Mouse (Mus musculus) forebrain, embryonic 14.5 days (tissue): ENCODE measurements around the gene Pde4dip. TPM values are rescaled to one million over a fixed set of nuclear protein-coding genes. Genes with fewer than 3 reads are reported as not detected.
A peak's percentile ranks its signal among the peaks of the same experiment; 100 is the strongest.

Source experiments
- ATAC-seq: fragments of 200-750 bp; cut with Nextera tagmentation; 2 replicates; pipeline ENCODE4 v1.8.0; 2017; ENCODE audit warnings: mild to moderate bottlenecking, moderate library complexity
- DNase-seq: peaks from one replicate; pipeline ENCODE4 v3.0.0-alpha.2; 2015; ENCODE audit warnings: low spot score
- H3K27ac ChIP-seq: fragments of 300-500 bp; sonication (generic); 2 replicates; pipeline ENCODE4 v1.5.1; 2014; ENCODE audit warnings: low read depth, mild to moderate bottlenecking, control low read depth, low read length, moderate library complexity
- H3K27me3 ChIP-seq: fragments of 300-500 bp; sonication (generic); replicated peaks from 2 replicates; pipeline ENCODE4 v1.6.1; 2014; ENCODE audit warnings: low read length, control low read depth, mixed read lengths; ENCODE audit not compliant: control insufficient read depth, insufficient read depth
- H3K36me3 ChIP-seq: fragments of 300-500 bp; sonication (generic); 2 replicates; pipeline ENCODE4 v1.6.1; 2014; ENCODE audit warnings: low read length, control low read depth; ENCODE audit not compliant: control insufficient read depth, insufficient read depth
- H3K4me1 ChIP-seq: fragments of 300-500 bp; sonication (generic); 2 replicates; pipeline ENCODE4 v1.6.1; 2014; ENCODE audit warnings: antibody characterized with exemption, low read length, control low read depth; ENCODE audit not compliant: control insufficient read depth, insufficient read depth
- H3K4me2 ChIP-seq: fragments of 300-500 bp; sonication (generic); 2 replicates; pipeline ENCODE4 v1.6.1; 2014; ENCODE audit warnings: mild to moderate bottlenecking, control low read depth, low read length
- H3K4me3 ChIP-seq: fragments of 300-500 bp; sonication (generic); 2 replicates; pipeline ENCODE4 v1.5.1; 2014; ENCODE audit warnings: low read depth, low read length, control low read depth
- H3K9ac ChIP-seq: fragments of 300-500 bp; sonication (generic); 2 replicates; pipeline ENCODE4 v1.6.1; 2014; ENCODE audit warnings: mild to moderate bottlenecking, low read length, control low read depth, moderate library complexity
- H3K9me3 ChIP-seq: fragments of 300-500 bp; sonication (generic); replicated peaks from 2 replicates; pipeline ENCODE4 v1.6.1; 2016; ENCODE audit warnings: low read length, control low read depth, mixed read lengths; ENCODE audit not compliant: control insufficient read depth
- WGBS: fragments of 180-500 bp; shearing (Covaris S2); extraction: QIAGEN DNeasy Blood & Tissue Kit; methylation state at CpG from one replicate; pipeline ENCODE4 v1.1.7; 2014; 5-methylcytosine and 5-hydroxymethylcytosine counted together
- polyA plus RNA-seq: library from polyadenylated mRNA; unstranded; fragments of >200 nt; fragmentation: Nextera tagmentation; extraction: Ambion mirVana; gene quantifications from 2 replicates; pipeline ENCODE4 v1.2.1, GENCODE M21; 2014

Pde4dip gene
- polyA plus RNA-seq, 1 experiment from 2014 or later = 50.6 TPM

DNA sequence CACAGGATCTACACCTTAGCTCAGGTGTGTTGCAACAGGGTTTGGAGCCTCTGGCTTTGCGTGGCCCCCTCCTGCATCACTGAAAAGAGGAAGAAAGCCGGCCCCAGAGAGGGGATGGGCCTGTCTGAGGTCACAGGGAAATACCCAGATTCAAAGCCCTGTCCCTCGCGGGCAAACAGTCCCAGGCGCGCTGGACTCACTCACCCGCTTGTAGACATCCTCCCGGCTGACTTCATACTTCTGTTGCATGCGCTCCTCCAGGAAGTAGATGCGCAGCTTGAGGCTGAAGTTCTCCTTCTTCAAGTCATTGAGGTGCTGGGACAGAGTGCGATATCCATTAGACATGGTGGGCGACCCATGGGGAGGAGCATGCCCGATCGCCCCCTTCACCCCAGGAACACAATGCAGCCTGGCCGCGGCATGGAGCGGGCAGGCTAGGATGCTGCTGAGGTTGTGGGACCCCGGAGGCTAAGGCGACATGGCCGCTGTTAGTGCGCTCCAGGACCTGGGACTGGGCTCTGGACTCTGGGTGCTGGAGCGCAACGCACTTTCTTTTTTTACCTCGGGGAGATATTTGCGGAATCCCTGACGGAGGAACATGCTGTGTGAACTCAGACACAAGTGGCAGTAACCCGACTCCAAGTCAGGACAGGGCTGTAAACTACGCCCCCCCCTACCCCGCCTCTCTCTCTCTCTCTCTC lies 64.3 kb downstream of the Pde4dip start:
- Histone ChIP-seq H3K4me1 (peaks cover 5% of the 10 kb centered on the region; the same call in 1 of the 2 replicates), H3K9ac (peak overlapping the region; percentile 57), H3K4me3 (peak overlapping the region; percentile 33), H3K4me2 (peak overlapping the region; percentile 70), H3K9me3 (no peaks in the 10 kb centered on the region), H3K27ac (no peak overlapping the region), H3K36me3 (no peaks in the 10 kb centered on the region), H3K27me3 (peaks cover 9% of the 10 kb centered on the region)
- no peak for ATAC-seq
- DNase-seq = no peak
- WGBS = under 1% methylated on average over 29 of the region's 29 CpGs

DNA sequence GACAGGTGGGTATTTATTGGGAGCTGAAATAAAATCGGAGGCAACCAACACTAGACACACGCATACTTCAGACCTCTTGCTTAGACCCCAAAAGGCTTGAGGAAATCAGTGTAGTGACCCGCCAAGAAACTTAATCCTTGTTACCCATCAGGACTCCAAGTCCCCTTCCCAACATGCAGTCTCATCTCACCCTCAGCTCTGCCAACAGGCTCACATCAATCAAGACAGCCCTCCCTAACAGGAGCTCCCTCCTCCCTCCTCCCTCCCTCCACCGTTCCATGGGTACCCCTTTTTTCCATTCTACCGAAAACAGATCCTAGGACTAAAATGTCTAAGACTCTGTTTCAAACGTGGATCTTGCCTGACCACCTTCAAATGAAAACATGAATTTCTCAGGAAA lies 65.1 kb downstream of the Pde4dip start:
- no peak for DNase-seq
- no peak overlapping the region; the same call in 1 of the 2 replicates for H3K4me2 ChIP-seq
- no peak for ATAC-seq
- peaks cover 5% of the 10 kb centered on the region; the same call in 1 of the 2 replicates for H3K4me1 ChIP-seq
- peaks cover 9% of the 10 kb centered on the region for H3K27me3 ChIP-seq
- no peaks in the 10 kb centered on the region for H3K36me3 ChIP-seq
- H3K9me3 ChIP-seq = no peaks in the 10 kb centered on the region
- H3K27ac ChIP-seq = no peak overlapping the region
- WGBS = 25% methylated on average over 6 of the region's 6 CpGs
- H3K4me3 ChIP-seq = no peak overlapping the region
- no peak overlapping the region for H3K9ac ChIP-seq

- Histone ChIP-seq H3K27ac (no peak overlapping the region), H3K36me3 (no peaks in the 10 kb centered on the region), H3K27me3 (peaks cover 6% of the 10 kb centered on the region; the same call in 1 of the 2 replicates), H3K4me3 (no peak overlapping the region), H3K9ac (no peak overlapping the region), H3K9me3 (no peaks in the 10 kb centered on the region), H3K4me2 (no peak overlapping the region), H3K4me1 (peaks cover 2% of the 10 kb centered on the region; the same call in 1 of the 2 replicates)
- ATAC-seq (no peak), DNase-seq (no peak)
- WGBS = 41% methylated on average over 3 of the region's 3 CpGs
Measured at GRCm38 (mm10) chr3:97819050-97819449, 69.5 kb downstream of the Pde4dip start.

GRCm38 (mm10) chr3:97818383-97818982 lies 70.0 kb downstream of the Pde4dip start:
- H3K4me2 ChIP-seq = no peak overlapping the region
- no peaks in the 10 kb centered on the region for H3K4me1 ChIP-seq
- 0 out of 2 replicates have a peak, but pooled peaks cover 4% of the 10 kb centered on the region for H3K27me3 ChIP-seq
- 71% methylated on average over 1 of the region's 1 CpGs for WGBS
- no peak overlapping the region for H3K27ac ChIP-seq
- H3K9me3 ChIP-seq = no peaks in the 10 kb centered on the region
- ATAC-seq (no peak), DNase-seq (no peak)
- no peaks in the 10 kb centered on the region for H3K36me3 ChIP-seq
- no peak overlapping the region for H3K4me3 ChIP-seq
- H3K9ac ChIP-seq = no peak overlapping the region

DNA sequence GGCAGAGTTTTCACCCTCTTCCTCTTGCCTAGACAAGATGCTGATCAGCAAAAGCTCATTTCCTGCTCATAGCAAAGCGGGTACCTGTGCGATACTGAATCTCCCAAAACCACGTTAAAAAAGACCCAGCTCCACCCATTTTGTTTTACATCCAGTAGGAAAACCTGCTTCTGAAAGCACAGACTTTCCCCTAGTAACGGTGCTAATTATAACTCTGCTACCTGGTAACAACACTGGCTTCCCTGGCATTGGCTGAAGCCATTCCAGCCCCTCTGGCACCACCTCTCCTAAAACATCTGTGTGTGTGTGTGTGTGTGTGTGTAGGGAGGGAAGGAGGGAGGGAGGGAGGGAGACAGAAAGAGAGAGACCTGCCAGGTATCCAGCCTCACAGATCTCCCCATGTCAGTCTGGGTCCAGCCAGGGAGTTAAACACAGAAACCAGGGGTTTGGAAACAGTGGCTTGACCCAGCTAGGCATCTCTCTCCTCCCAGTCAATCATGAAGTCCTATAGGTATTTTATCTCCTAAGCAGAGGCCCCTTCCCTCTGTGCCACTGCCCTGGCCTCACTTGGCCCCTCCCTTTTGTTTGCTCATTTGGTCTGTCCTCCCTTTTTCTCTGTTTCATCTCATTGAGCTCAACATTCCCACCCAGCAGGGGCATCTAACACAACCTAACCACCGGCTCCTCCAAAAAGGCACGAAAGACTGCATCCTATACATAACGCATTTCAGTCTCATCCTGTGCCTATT lies 76.7 kb downstream of the Pde4dip start:
- 0 out of 2 replicates have a peak, but pooled peaks cover 3% of the 10 kb centered on the region for H3K4me1 ChIP-seq
- 26% methylated on average over 7 of the region's 7 CpGs for WGBS
- no peaks in the 10 kb centered on the region for H3K9me3 ChIP-seq
- H3K27me3 ChIP-seq = no peaks in the 10 kb centered on the region
- DNase-seq (peak; percentile 45), ATAC-seq (no peak; the same call in 1 of the 2 replicates)
- no peak overlapping the region for H3K4me2 ChIP-seq
- H3K4me3 ChIP-seq = no peak overlapping the region
- H3K9ac ChIP-seq = no peak overlapping the region
- no peaks in the 10 kb centered on the region for H3K36me3 ChIP-seq
- no peak overlapping the region for H3K27ac ChIP-seq

- 0 out of 2 replicates have a peak, but pooled peaks have one; percentile 34 for ATAC-seq
- no peak overlapping the region for H3K4me2 ChIP-seq
- WGBS = 19% methylated on average over 6 of the region's 6 CpGs
- H3K36me3 ChIP-seq = no peaks in the 10 kb centered on the region
- no peaks in the 10 kb centered on the region for H3K27me3 ChIP-seq
- H3K9ac ChIP-seq = no peak overlapping the region
- 0 out of 2 replicates have a peak, but pooled peaks cover 3% of the 10 kb centered on the region for H3K4me1 ChIP-seq
- no peak overlapping the region for H3K4me3 ChIP-seq
- H3K27ac ChIP-seq = no peak overlapping the region
- H3K9me3 ChIP-seq = no peaks in the 10 kb centered on the region
- DNase-seq = no peak
Measured at GRCm38 (mm10) chr3:97811158-97811557, 77.3 kb downstream of the Pde4dip start.

DNA sequence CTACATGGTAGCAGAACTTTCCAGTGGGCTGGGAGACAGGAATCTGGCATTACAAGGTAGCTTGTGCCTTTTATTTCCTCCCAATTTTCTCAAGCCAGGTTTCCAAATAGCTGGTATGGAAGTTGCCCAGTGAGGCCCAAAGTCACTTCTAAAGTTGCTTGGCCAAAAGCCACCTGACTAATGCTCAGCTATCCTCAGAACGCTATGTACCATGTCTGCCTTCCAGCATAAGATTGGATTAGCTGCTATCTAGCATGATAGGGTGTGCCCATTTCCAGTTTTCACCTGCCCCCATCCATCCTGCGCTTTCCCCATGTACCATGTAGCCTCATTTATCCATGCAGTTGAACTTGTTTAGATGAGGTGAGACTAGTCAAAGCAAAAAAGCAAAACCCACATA lies 78.2 kb downstream of the Pde4dip start:
- Histone ChIP-seq H3K4me3 (no peak overlapping the region), H3K27me3 (no peaks in the 10 kb centered on the region), H3K9me3 (no peaks in the 10 kb centered on the region), H3K27ac (no peak overlapping the region), H3K4me1 (0 out of 2 replicates have a peak, but pooled peaks cover 3% of the 10 kb centered on the region), H3K4me2 (no peak overlapping the region), H3K9ac (no peak overlapping the region), H3K36me3 (no peaks in the 10 kb centered on the region)
- ATAC-seq (no peak), DNase-seq (no peak)
- 91% methylated on average over 2 of the region's 2 CpGs for WGBS

- Histone ChIP-seq H3K27me3 (no peaks in the 10 kb centered on the region), H3K4me3 (no peak overlapping the region), H3K4me1 (0 out of 2 replicates have a peak, but pooled peaks cover 3% of the 10 kb centered on the region), H3K9ac (no peak overlapping the region), H3K9me3 (no peaks in the 10 kb centered on the region), H3K36me3 (no peaks in the 10 kb centered on the region), H3K4me2 (no peak overlapping the region), H3K27ac (no peak overlapping the region)
- no peak for DNase-seq
- 94% methylated on average over 2 of the region's 2 CpGs for WGBS
- ATAC-seq = no peak
Measured at GRCm38 (mm10) chr3:97805559-97805958, 82.9 kb downstream of the Pde4dip start.
